Mouse (Mus musculus): Measurements from ENCODE around the gene Zfp444. TPM values are rescaled to one million over a fixed set of nuclear protein-coding genes. Genes with fewer than 3 reads are reported as not detected.
"Not testable (repeated sequence)": the region's sequence is repeated elsewhere in the genome, so short reads cannot be mapped to it uniquely, and the experiment has no call there.

Gene Zfp444
- polyA plus RNA-seq, 1 experiment: 14.9 TPM

- H3K4me3 ChIP-seq (replicated peaks; ENCODE audit: control insufficient read depth, low read depth, low read length): no peak overlapping the region
- no peak overlapping the region for H3K27ac ChIP-seq (ENCODE audit: control insufficient read depth, insufficient read depth, low read depth, low read length, poor library complexity)
- TF ChIP-seq CTCF (IDR thresholded peaks at IDR 0.05; ENCODE audit: control insufficient read depth, insufficient read depth, low read length) (no peak), POLR2A (IDR thresholded peaks at IDR 0.05; ENCODE audit: borderline replicate concordance, control insufficient read depth, low read depth, low read length) (no peak)
- 62% methylated on average over 3 of the region's 3 CpGs for WGBS
- peaks cover 2% of the 10 kb centered on the region; the same call in 1 of the 2 replicates for H3K4me1 ChIP-seq (ENCODE audit: control insufficient read depth, insufficient read depth, low read length)
Measured at GRCm38 (mm10) chr7:6169403-6169802, 2.6 kb upstream of the Zfp444 start.

- peaks cover 2% of the 10 kb centered on the region; the same call in 1 of the 2 replicates for H3K4me1 ChIP-seq (ENCODE audit: control insufficient read depth, insufficient read depth, low read length)
- WGBS: 26% methylated on average over 9 of the region's 9 CpGs
- no peak overlapping the region for H3K4me3 ChIP-seq (replicated peaks; ENCODE audit: control insufficient read depth, low read depth, low read length)
- H3K27ac ChIP-seq (ENCODE audit: control insufficient read depth, insufficient read depth, low read depth, low read length, poor library complexity): no peak overlapping the region
- TF ChIP-seq CTCF (IDR thresholded peaks at IDR 0.05; ENCODE audit: control insufficient read depth, insufficient read depth, low read length) (no peak), POLR2A (IDR thresholded peaks at IDR 0.05; ENCODE audit: borderline replicate concordance, control insufficient read depth, low read depth, low read length) (no peak)
Measured at GRCm38 (mm10) chr7:6170391-6170790, 1.6 kb upstream of the Zfp444 start.

GRCm38 (mm10) chr7:6170871-6171270 is 1.2 kb upstream of the Zfp444 start:
- Histone ChIP-seq H3K4me1 (ENCODE audit: control insufficient read depth, insufficient read depth, low read length) (peaks cover 2% of the 10 kb centered on the region; the same call in 1 of the 2 replicates), H3K27ac (ENCODE audit: control insufficient read depth, insufficient read depth, low read depth, low read length, poor library complexity) (no peak overlapping the region), H3K4me3 (replicated peaks; ENCODE audit: control insufficient read depth, low read depth, low read length) (no peak overlapping the region)
- TF ChIP-seq CTCF (IDR thresholded peaks at IDR 0.05; ENCODE audit: control insufficient read depth, insufficient read depth, low read length) (no peak), POLR2A (IDR thresholded peaks at IDR 0.05; ENCODE audit: borderline replicate concordance, control insufficient read depth, low read depth, low read length) (no peak)
- WGBS: 38% methylated on average over 6 of the region's 6 CpGs

GRCm38 (mm10) chr7:6171444-6172005 is 501 bp upstream of the Zfp444 start:
- under 1% methylated on average over 24 of the region's 24 CpGs for WGBS
- peak overlapping the region; percentile 1; the same call in 1 of the 2 replicates for H3K27ac ChIP-seq (ENCODE audit: control insufficient read depth, insufficient read depth, low read depth, low read length, poor library complexity)
- no peak for TF ChIP-seq POLR2A (IDR thresholded peaks at IDR 0.05; ENCODE audit: borderline replicate concordance, control insufficient read depth, low read depth, low read length)
- peak; percentile 26; the same call in 1 of the 2 replicates for TF ChIP-seq CTCF (IDR thresholded peaks at IDR 0.05; ENCODE audit: control insufficient read depth, insufficient read depth, low read length)
- H3K4me3 ChIP-seq (replicated peaks; ENCODE audit: control insufficient read depth, low read depth, low read length): peak overlapping the region; percentile 84
- H3K4me1 ChIP-seq (ENCODE audit: control insufficient read depth, insufficient read depth, low read length): peaks cover 2% of the 10 kb centered on the region; the same call in 1 of the 2 replicates

- Histone ChIP-seq H3K4me1 (ENCODE audit: control insufficient read depth, insufficient read depth, low read length) (peaks cover 2% of the 10 kb centered on the region; the same call in 1 of the 2 replicates), H3K27ac (ENCODE audit: control insufficient read depth, insufficient read depth, low read depth, low read length, poor library complexity) (peak overlapping the region; percentile 1; the same call in 1 of the 2 replicates), H3K4me3 (replicated peaks; ENCODE audit: control insufficient read depth, low read depth, low read length) (peak overlapping the region; percentile 84)
- 3% methylated on average over 28 of the region's 28 CpGs for WGBS
- TF ChIP-seq CTCF (IDR thresholded peaks at IDR 0.05; ENCODE audit: control insufficient read depth, insufficient read depth, low read length) (no peak), POLR2A (IDR thresholded peaks at IDR 0.05; ENCODE audit: borderline replicate concordance, control insufficient read depth, low read depth, low read length) (no peak)
Measured at GRCm38 (mm10) chr7:6172674-6173244, 733 bp downstream of the Zfp444 start.

GRCm38 (mm10) chr7:6173872-6174271 is 1.8 kb downstream of the Zfp444 start:
- peaks cover 2% of the 10 kb centered on the region; the same call in 1 of the 2 replicates for H3K4me1 ChIP-seq (ENCODE audit: control insufficient read depth, insufficient read depth, low read length)
- H3K27ac ChIP-seq (ENCODE audit: control insufficient read depth, insufficient read depth, low read depth, low read length, poor library complexity): no peak overlapping the region
- WGBS: 85% methylated on average over 8 of the region's 8 CpGs
- H3K4me3 ChIP-seq (replicated peaks; ENCODE audit: control insufficient read depth, low read depth, low read length): no peak overlapping the region
- TF ChIP-seq POLR2A (IDR thresholded peaks at IDR 0.05; ENCODE audit: borderline replicate concordance, control insufficient read depth, low read depth, low read length): no peak
- TF ChIP-seq CTCF (IDR thresholded peaks at IDR 0.05; ENCODE audit: control insufficient read depth, insufficient read depth, low read length): no peak

GRCm38 (mm10) chr7:6174365-6174987 is 2.5 kb downstream of the Zfp444 start:
- H3K4me1 ChIP-seq (ENCODE audit: control insufficient read depth, insufficient read depth, low read length); H3K4me3 ChIP-seq (replicated peaks; ENCODE audit: control insufficient read depth, low read depth, low read length); H3K27ac ChIP-seq (ENCODE audit: control insufficient read depth, insufficient read depth, low read depth, low read length, poor library complexity): not testable (repeated sequence)
- WGBS: 27% methylated on average over 9 of the region's 9 CpGs

- Histone ChIP-seq H3K4me1 (ENCODE audit: control insufficient read depth, insufficient read depth, low read length) (no peaks in the 10 kb centered on the region; the same call in 1 of the 2 replicates), H3K27ac (ENCODE audit: control insufficient read depth, insufficient read depth, low read depth, low read length, poor library complexity) (no peak overlapping the region), H3K4me3 (replicated peaks; ENCODE audit: control insufficient read depth, low read depth, low read length) (no peak overlapping the region)
- TF ChIP-seq POLR2A (IDR thresholded peaks at IDR 0.05; ENCODE audit: borderline replicate concordance, control insufficient read depth, low read depth, low read length) (no peak), CTCF (IDR thresholded peaks at IDR 0.05; ENCODE audit: control insufficient read depth, insufficient read depth, low read length) (no peak)
Measured at GRCm38 (mm10) chr7:6179013-6179412, 7.0 kb downstream of the Zfp444 start.

All from bone marrow, adult 2 months (tissue).